9 mouse cellular contexts compared by ENCODE assay signal in the genomic region with DNA sequence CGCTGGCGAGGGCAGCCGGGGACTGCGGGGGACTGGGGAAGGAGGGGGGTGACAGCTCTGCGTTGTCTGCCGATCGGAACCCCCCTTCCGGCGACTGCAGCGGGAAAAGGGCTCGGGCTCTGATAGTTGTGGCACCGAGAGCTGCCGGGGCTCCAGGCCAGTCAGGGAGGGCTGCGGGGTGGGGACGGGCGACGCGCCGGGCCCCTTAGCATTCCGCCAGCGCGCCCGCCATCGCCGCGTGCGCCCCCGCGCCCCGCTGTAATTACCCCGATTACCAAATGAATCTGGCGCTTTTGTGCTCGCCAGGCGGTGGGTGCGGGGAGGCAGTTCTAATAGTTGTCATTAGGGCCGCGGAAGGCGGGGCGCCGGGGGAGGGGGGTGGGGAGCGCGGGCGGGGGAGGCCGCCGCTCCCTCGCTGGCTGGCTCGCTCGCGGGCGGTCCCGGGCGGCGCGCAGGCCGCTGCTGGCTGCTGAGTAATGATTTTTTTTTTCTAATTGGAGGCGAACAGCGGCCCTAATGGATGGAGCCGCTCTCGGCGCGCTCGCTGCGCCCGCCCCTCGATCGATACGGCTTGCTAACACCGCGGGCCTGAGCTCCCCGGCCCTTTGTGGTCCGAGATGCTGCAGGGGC.
DNase-seq lines count a peak whose midpoint lies in the region; ATAC-seq lines count a peak whose summit lies in the region.
"Had no signal": no experiment of that assay in that cellular context is flagged by ENCODE, and none has a peak within 500 bp of the region (broad histone marks: within the 10 kb centered on the region; RNA-seq: fewer than 3 reads in every experiment).

No protein-coding gene starts in this region.

- intact Hi-C loops in gastrocnemius, postnatal 14 days (cut with DNase I; ENCODE audit: low total_unique reads): no loop called here

- ATAC-seq in frontal cortex, adult (ENCODE audit: low TSS enrichment): peak; percentile 56; the same call in 1 of the 2 replicates
- ATAC-seq: Patski had no signal

- DNase-seq in gastrocnemius, postnatal 14 days: peak; percentile 27
- DNase-seq in gastrocnemius, adult 18-20 months (ENCODE audit: low spot score): no peak
- DNase-seq in adrenal gland, postnatal 25 days: peak; percentile 37
- peak; percentile 40 for DNase-seq in kidney, adult 18-20 months
- DNase-seq in liver: peak; percentile 45
- peak; percentile 9 for DNase-seq in naive thymus-derived CD4-positive, alpha-beta T cell, adult 2 months (ENCODE audit: low read depth)
- DNase-seq in T-cell, adult 2 months (ENCODE audit: low spot score): no peak

Comparison
In these comparisons a context has a peak if more than half of its experiments do, and no peak if none do; other contexts are left out.
1. DNase-seq: peak in gastrocnemius, postnatal 14 days (single experiment), adrenal gland, postnatal 25 days (single experiment), kidney, adult 18-20 months (single experiment), liver (single experiment) and naive thymus-derived CD4-positive, alpha-beta T cell, adult 2 months (single experiment); none in gastrocnemius, adult 18-20 months (single experiment) and T-cell, adult 2 months (single experiment).